Mouse (Mus musculus) olfactory bulb, adult 2 months (tissue): ENCODE results near the gene Fam170b.

ENCODE experiments used
- CTCF ChIP-seq: fragments of 200-500 bp; IDR thresholded peaks from 2 replicates; pipeline ENCODE4 v1.5.1; 2012; ENCODE audit warnings: low read depth, mild to moderate bottlenecking, low read length, moderate library complexity; ENCODE audit not compliant: insufficient read depth
- POLR2A ChIP-seq: fragments of 200-500 bp; IDR thresholded peaks from 2 replicates; pipeline ENCODE4 v1.6.1; 2012; ENCODE audit warnings: mild to moderate bottlenecking, low read depth, low read length, moderate library complexity; ENCODE audit not compliant: insufficient read depth

DNA sequence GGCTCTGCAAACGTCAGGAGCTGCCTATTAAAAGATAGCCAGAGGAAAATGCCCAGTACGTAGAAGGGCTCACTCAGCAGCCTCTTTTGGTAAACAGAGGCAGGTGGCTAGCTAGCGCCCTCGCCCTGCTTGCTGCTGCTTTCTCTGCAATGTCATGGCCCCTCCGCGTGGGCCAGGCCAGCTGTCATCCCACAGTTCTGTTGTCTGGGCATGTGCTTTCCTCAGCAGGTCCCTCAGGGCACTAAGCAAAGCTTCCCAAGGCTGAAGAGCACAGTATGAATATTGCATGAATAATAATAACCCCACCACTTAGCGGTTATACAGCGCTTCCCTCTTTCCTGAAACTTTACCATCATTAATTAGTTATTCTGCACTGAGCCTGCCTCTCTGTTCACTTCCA is 37.4 kb upstream of the Fam170b start:
- TF ChIP-seq CTCF: no peak
- TF ChIP-seq POLR2A: no peak
